Mouse (Mus musculus) embryonic facial prominence, embryonic 15.5 days (tissue): ENCODE data around the gene Akr1c13. TPM values are rescaled to one million over a fixed set of nuclear protein-coding genes. Genes with fewer than 3 reads are reported as not detected.
"Not testable (repeated sequence)": the region's sequence is repeated elsewhere in the genome, so short reads cannot be mapped to it uniquely, and the experiment has no call there.

ENCODE experiments used
- ATAC-seq: fragments of 200-750 bp; cut with Nextera tagmentation; 2 replicates; pipeline ENCODE4 v1.8.0; 2017; ENCODE audit warnings: low read depth, moderate TSS enrichment; ENCODE audit not compliant: insufficient number of reproducible peaks, low FRiP score, low TSS enrichment
- H3K27ac ChIP-seq: fragments of 300-500 bp; sonication (generic); replicated peaks from 2 replicates; pipeline ENCODE4 v1.5.1; 2015; ENCODE audit warnings: mild to moderate bottlenecking, inconsistent platforms
- H3K27me3 ChIP-seq: fragments of 300-500 bp; sonication (generic); 2 replicates; pipeline ENCODE4 v1.6.1; 2015; ENCODE audit warnings: inconsistent platforms
- H3K36me3 ChIP-seq: fragments of 300-500 bp; sonication (generic); 2 replicates; pipeline ENCODE4 v1.6.1; 2015; ENCODE audit warnings: mild to moderate bottlenecking, inconsistent platforms
- H3K4me1 ChIP-seq: fragments of 300-500 bp; sonication (generic); 2 replicates; pipeline ENCODE4 v1.6.1; 2015; ENCODE audit warnings: inconsistent platforms
- H3K4me2 ChIP-seq: fragments of 300-500 bp; sonication (generic); replicated peaks from 2 replicates; pipeline ENCODE4 v1.6.1; 2015; ENCODE audit warnings: mild to moderate bottlenecking, inconsistent platforms
- H3K4me3 ChIP-seq: fragments of 300-500 bp; sonication (generic); replicated peaks from 2 replicates; pipeline ENCODE4 v1.5.1; 2015; ENCODE audit warnings: mild to moderate bottlenecking, inconsistent platforms
- H3K9ac ChIP-seq: fragments of 300-500 bp; sonication (generic); 2 replicates; pipeline ENCODE4 v1.6.1; 2015; ENCODE audit warnings: inconsistent platforms
- H3K9me3 ChIP-seq: fragments of 300-500 bp; sonication (generic); replicated peaks from 2 replicates; pipeline ENCODE4 v1.6.1; 2016; ENCODE audit warnings: inconsistent platforms
- WGBS: fragments of 180-500 bp; shearing (Covaris S2); methylation state at CpG from one replicate; pipeline ENCODE4 v1.1.7; 2015; 5-methylcytosine and 5-hydroxymethylcytosine counted together
- polyA plus RNA-seq: library from polyadenylated mRNA; unstranded; fragments of >200 nt; fragmentation: Nextera tagmentation; extraction: Ambion mirVana; gene quantifications from 2 replicates; pipeline ENCODE4 v1.2.1, GENCODE M21; 2015

Akr1c13 gene
- polyA plus RNA-seq, 1 experiment from 2014 or later: 2.2 TPM

- H3K4me1 ChIP-seq: no peaks in the 10 kb centered on the region
- ATAC-seq: no peak
- H3K27ac ChIP-seq: no peak overlapping the region
- no peaks in the 10 kb centered on the region for H3K27me3 ChIP-seq
- no peak overlapping the region for H3K4me2 ChIP-seq
- no peaks in the 10 kb centered on the region for H3K36me3 ChIP-seq
- H3K4me3 ChIP-seq: no peak overlapping the region
- H3K9ac ChIP-seq: no peak overlapping the region
- no peaks in the 10 kb centered on the region for H3K9me3 ChIP-seq
- 79% methylated on average over 3 of the region's 3 CpGs for WGBS
Observed at GRCm38 (mm10) chr13:4192511-4192910, 1.6 kb downstream of the Akr1c13 start.

- WGBS: 42% methylated on average over 1 of the region's 1 CpGs
- no peaks in the 10 kb centered on the region for H3K9me3 ChIP-seq
- no peaks in the 10 kb centered on the region for H3K4me1 ChIP-seq
- no peak overlapping the region for H3K4me3 ChIP-seq
- H3K4me2 ChIP-seq: no peak overlapping the region
- H3K36me3 ChIP-seq: no peaks in the 10 kb centered on the region
- H3K27me3 ChIP-seq: no peaks in the 10 kb centered on the region
- H3K9ac ChIP-seq: no peak overlapping the region
- ATAC-seq: no peak
- H3K27ac ChIP-seq: no peak overlapping the region
Observed at GRCm38 (mm10) chr13:4206147-4206903, 15.4 kb downstream of the Akr1c13 start.

GRCm38 (mm10) chr13:4211560-4212299 lies 20.8 kb downstream of the Akr1c13 start:
- Histone ChIP-seq H3K9me3 (no peaks in the 10 kb centered on the region), H3K36me3 (no peaks in the 10 kb centered on the region), H3K9ac (no peak overlapping the region), H3K27me3 (no peaks in the 10 kb centered on the region), H3K4me3 (no peak overlapping the region), H3K4me1 (no peaks in the 10 kb centered on the region), H3K27ac (no peak overlapping the region), H3K4me2 (no peak overlapping the region)
- no peak for ATAC-seq
- 61% methylated on average over 20 of the region's 20 CpGs for WGBS

GRCm38 (mm10) chr13:4212309-4212708 lies 21.4 kb downstream of the Akr1c13 start:
- Histone ChIP-seq H3K27me3 (no peaks in the 10 kb centered on the region), H3K9me3 (no peaks in the 10 kb centered on the region), H3K27ac (no peak overlapping the region), H3K9ac (no peak overlapping the region), H3K4me1 (no peaks in the 10 kb centered on the region), H3K4me3 (no peak overlapping the region), H3K4me2 (no peak overlapping the region), H3K36me3 (no peaks in the 10 kb centered on the region)
- WGBS: 70% methylated on average over 3 of the region's 3 CpGs
- ATAC-seq: no peak

- WGBS: 83% methylated on average over 1 of the region's 1 CpGs
- not testable (repeated sequence) for H3K36me3 ChIP-seq, H3K27ac ChIP-seq
Observed at GRCm38 (mm10) chr13:4215496-4215895, 24.5 kb downstream of the Akr1c13 start.

GRCm38 (mm10) chr13:4228441-4228840 lies 37.5 kb downstream of the Akr1c13 start, which contains the start of gene Akr1c19:
Gene Akr1c19 (plus strand): TSS chr13:4228700.
- Histone ChIP-seq H3K27ac (no peak within 1 kb of the TSS), H3K9me3 (no peaks in the 10 kb centered on the region), H3K27me3 (no peaks in the 10 kb centered on the region), H3K9ac (no peak within 1 kb of the TSS), H3K36me3 (no peaks in the 10 kb centered on the region), H3K4me2 (no peak within 1 kb of the TSS), H3K4me1 (no peaks in the 10 kb centered on the region), H3K4me3 (no peak within 1 kb of the TSS)
- WGBS: 48% methylated on average over 1 of the region's 1 CpGs
- ATAC-seq: no peak

More at GRCm38 (mm10) chr13:4215496-4215895, 24.5 kb downstream of the Akr1c13 start:
- H3K9ac ChIP-seq, H3K4me2 ChIP-seq, ATAC-seq, H3K4me1 ChIP-seq, H3K27me3 ChIP-seq, H3K4me3 ChIP-seq, H3K9me3 ChIP-seq: not testable (repeated sequence)

GRCm38 (mm10) chr13:4230841-4231623 lies 40.1 kb downstream of the Akr1c13 start:
- H3K9me3 ChIP-seq: no peaks in the 10 kb centered on the region
- no peak overlapping the region for H3K4me2 ChIP-seq
- no peak overlapping the region for H3K27ac ChIP-seq
- no peak overlapping the region for H3K9ac ChIP-seq
- no peak for ATAC-seq
- 88% methylated on average over 8 of the region's 8 CpGs for WGBS
- H3K4me1 ChIP-seq: no peaks in the 10 kb centered on the region
- H3K36me3 ChIP-seq: no peaks in the 10 kb centered on the region
- no peaks in the 10 kb centered on the region for H3K27me3 ChIP-seq
- no peak overlapping the region for H3K4me3 ChIP-seq

GRCm38 (mm10) chr13:4233135-4233534 lies 42.2 kb downstream of the Akr1c13 start:
- Histone ChIP-seq H3K9ac (no peak overlapping the region), H3K36me3 (no peaks in the 10 kb centered on the region), H3K4me1 (no peaks in the 10 kb centered on the region), H3K27ac (no peak overlapping the region), H3K27me3 (no peaks in the 10 kb centered on the region), H3K9me3 (no peaks in the 10 kb centered on the region), H3K4me2 (no peak overlapping the region), H3K4me3 (no peak overlapping the region)
- ATAC-seq: no peak
- WGBS: 78% methylated on average over 1 of the region's 1 CpGs

GRCm38 (mm10) chr13:4233536-4234172 lies 42.7 kb downstream of the Akr1c13 start:
- no peak overlapping the region for H3K27ac ChIP-seq
- no peak overlapping the region for H3K4me2 ChIP-seq
- no peak overlapping the region for H3K4me3 ChIP-seq
- no peaks in the 10 kb centered on the region for H3K9me3 ChIP-seq
- no peaks in the 10 kb centered on the region for H3K4me1 ChIP-seq
- no peaks in the 10 kb centered on the region for H3K27me3 ChIP-seq
- WGBS: 70% methylated on average over 3 of the region's 3 CpGs
- no peak overlapping the region for H3K9ac ChIP-seq
- H3K36me3 ChIP-seq: no peaks in the 10 kb centered on the region
- ATAC-seq: no peak

- peak overlapping the region; percentile 27; the same call in 1 of the 2 replicates for H3K4me3 ChIP-seq
- peak; percentile 43; the same call in 1 of the 2 replicates for ATAC-seq
- WGBS: 3% methylated on average over 13 of the region's 13 CpGs
- H3K9me3 ChIP-seq: no peaks in the 10 kb centered on the region
- H3K9ac ChIP-seq: no peak overlapping the region
- peak overlapping the region; percentile 51 for H3K4me2 ChIP-seq
- H3K27ac ChIP-seq: no peak overlapping the region
- H3K27me3 ChIP-seq: no peaks in the 10 kb centered on the region
- peaks cover 4% of the 10 kb centered on the region; the same call in 1 of the 2 replicates for H3K4me1 ChIP-seq
- H3K36me3 ChIP-seq: no peaks in the 10 kb centered on the region
Observed at GRCm38 (mm10) chr13:4244861-4245559, 54.1 kb downstream of the Akr1c13 start.
